Mouse (Mus musculus) thymus, adult 2 months (tissue): ENCODE data around the gene Syngr3.

ENCODE experiments used
- CTCF ChIP-seq: fragments of 200-500 bp; IDR thresholded peaks from 2 replicates; pipeline ENCODE4 v1.5.1; 2012; ENCODE audit warnings: mild to moderate bottlenecking, control low read depth, low read length, moderate library complexity, borderline replicate concordance; ENCODE audit not compliant: control insufficient read depth, poor library complexity, insufficient read depth; ENCODE audit errors: extremely low read depth
- POLR2A ChIP-seq: fragments of 200-500 bp; IDR thresholded peaks from 2 replicates; pipeline ENCODE4 v1.6.1; 2012; ENCODE audit warnings: mild to moderate bottlenecking, low read length, control low read depth, moderate library complexity; ENCODE audit not compliant: control insufficient read depth, poor library complexity, insufficient read depth; ENCODE audit errors: extremely low read depth

DNA sequence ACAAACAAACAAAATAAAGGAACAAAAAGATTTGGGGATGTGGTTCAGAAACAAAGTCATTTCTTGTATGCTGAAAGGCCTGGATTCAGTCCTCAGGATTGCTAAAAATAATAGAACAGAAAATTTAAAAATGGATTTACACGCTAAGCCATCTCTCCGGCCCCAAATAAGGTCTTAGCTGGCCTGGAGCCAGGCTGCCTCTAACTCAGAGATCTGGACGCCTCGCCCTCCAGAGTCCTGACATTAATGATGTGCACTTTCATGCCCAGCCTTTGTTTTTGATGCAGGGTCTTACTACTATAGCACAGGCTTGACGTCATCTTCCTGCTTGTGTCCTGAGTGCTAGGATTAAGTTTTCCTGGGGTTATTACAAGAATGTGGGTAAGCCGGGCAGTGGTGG, 39.3 kb upstream of the Syngr3 start:
- TF ChIP-seq CTCF (no peak), POLR2A (no peak)
